Mouse (Mus musculus): ENCODE results near the gene Wdr41.

The Wdr41 gene

GRCm38 (mm10) chr13:94976219-94977186 is at the start of gene Wdr41:
Gene Wdr41, plus strand, starts transcription at chr13:94976344.
- peak; percentile 57 to 82 for DNase-seq (ENCODE audit: low read depth in 1 of 2, low spot score in 2 of 2)

- DNase-seq (ENCODE audit: low read depth in 1 of 2, low spot score in 2 of 2), result no peak
Measured at GRCm38 (mm10) chr13:94928086-94928485, 48.1 kb upstream of the Wdr41 start.

- no peak for DNase-seq (ENCODE audit: low read depth in 1 of 2, low spot score in 2 of 2)
Measured at GRCm38 (mm10) chr13:94938418-94938817, 37.7 kb upstream of the Wdr41 start.

GRCm38 (mm10) chr13:94940104-94940503 is 36.0 kb upstream of the Wdr41 start:
- DNase-seq (ENCODE audit: low read depth in 1 of 2, low spot score in 2 of 2), result no peak

GRCm38 (mm10) chr13:94941230-94941629 is 34.9 kb upstream of the Wdr41 start:
- DNase-seq (ENCODE audit: low read depth in 1 of 2, low spot score in 2 of 2), result no peak

- DNase-seq (ENCODE audit: low read depth in 1 of 2, low spot score in 2 of 2), result no peak
Measured at GRCm38 (mm10) chr13:94955941-94956340, 20.2 kb upstream of the Wdr41 start.

GRCm38 (mm10) chr13:94957965-94958364 is 18.2 kb upstream of the Wdr41 start:
- DNase-seq (ENCODE audit: low read depth in 1 of 2, low spot score in 2 of 2), result no peak

- no peak for DNase-seq (ENCODE audit: low read depth in 1 of 2, low spot score in 2 of 2)
Measured at GRCm38 (mm10) chr13:94969992-94970553, 6.1 kb upstream of the Wdr41 start.

- DNase-seq (ENCODE audit: low read depth in 1 of 2, low spot score in 2 of 2), result no peak
Measured at GRCm38 (mm10) chr13:94975828-94976218, 321 bp upstream of the Wdr41 start.

- no peak for DNase-seq (ENCODE audit: low read depth in 1 of 2, low spot score in 2 of 2)
Measured at GRCm38 (mm10) chr13:94979081-94979480, 2.9 kb downstream of the Wdr41 start.

GRCm38 (mm10) chr13:94990516-94990915 is 14.4 kb downstream of the Wdr41 start:
- no peak for DNase-seq (ENCODE audit: low read depth in 1 of 2, low spot score in 2 of 2)

- DNase-seq (ENCODE audit: low read depth in 1 of 2, low spot score in 2 of 2), result no peak
Measured at GRCm38 (mm10) chr13:95007281-95007680, 31.1 kb downstream of the Wdr41 start.

- DNase-seq (ENCODE audit: low read depth in 1 of 2, low spot score in 2 of 2), result no peak
Measured at GRCm38 (mm10) chr13:95009261-95009660, 33.1 kb downstream of the Wdr41 start.

- DNase-seq (ENCODE audit: low read depth in 1 of 2, low spot score in 2 of 2), result no peak
Measured at GRCm38 (mm10) chr13:95011546-95012257, 35.6 kb downstream of the Wdr41 start.

GRCm38 (mm10) chr13:95017278-95017677 is 41.1 kb downstream of the Wdr41 start:
- no peak for DNase-seq (ENCODE audit: low read depth in 1 of 2, low spot score in 2 of 2)

- no peak for DNase-seq (ENCODE audit: low read depth in 1 of 2, low spot score in 2 of 2)
Measured at GRCm38 (mm10) chr13:95017916-95018315, 41.8 kb downstream of the Wdr41 start.

GRCm38 (mm10) chr13:95019345-95019744 is 43.2 kb downstream of the Wdr41 start:
- no peak for DNase-seq (ENCODE audit: low read depth in 1 of 2, low spot score in 2 of 2)

GRCm38 (mm10) chr13:95020216-95020615 is 44.1 kb downstream of the Wdr41 start:
- DNase-seq (ENCODE audit: low read depth in 1 of 2, low spot score in 2 of 2), result no peak

GRCm38 (mm10) chr13:95030828-95031227 is 54.7 kb downstream of the Wdr41 start:
- DNase-seq (ENCODE audit: low read depth in 1 of 2, low spot score in 2 of 2), result no peak

GRCm38 (mm10) chr13:95032127-95032831 is 56.1 kb downstream of the Wdr41 start:
- no peak for DNase-seq (ENCODE audit: low read depth in 1 of 2, low spot score in 2 of 2)

- no peak for DNase-seq (ENCODE audit: low read depth in 1 of 2, low spot score in 2 of 2)
Measured at GRCm38 (mm10) chr13:95032973-95033372, 56.8 kb downstream of the Wdr41 start.

Measured in monocyte, adult 2 months (primary cell).